Mouse (Mus musculus): ENCODE results near the gene Chit1. TPM values are rescaled to one million over a fixed set of nuclear protein-coding genes. Genes with fewer than 3 reads are reported as not detected.

Gene Chit1
- total RNA-seq, 2 experiments from 2014 or later, result 0.16 to 0.27 TPM

DNA sequence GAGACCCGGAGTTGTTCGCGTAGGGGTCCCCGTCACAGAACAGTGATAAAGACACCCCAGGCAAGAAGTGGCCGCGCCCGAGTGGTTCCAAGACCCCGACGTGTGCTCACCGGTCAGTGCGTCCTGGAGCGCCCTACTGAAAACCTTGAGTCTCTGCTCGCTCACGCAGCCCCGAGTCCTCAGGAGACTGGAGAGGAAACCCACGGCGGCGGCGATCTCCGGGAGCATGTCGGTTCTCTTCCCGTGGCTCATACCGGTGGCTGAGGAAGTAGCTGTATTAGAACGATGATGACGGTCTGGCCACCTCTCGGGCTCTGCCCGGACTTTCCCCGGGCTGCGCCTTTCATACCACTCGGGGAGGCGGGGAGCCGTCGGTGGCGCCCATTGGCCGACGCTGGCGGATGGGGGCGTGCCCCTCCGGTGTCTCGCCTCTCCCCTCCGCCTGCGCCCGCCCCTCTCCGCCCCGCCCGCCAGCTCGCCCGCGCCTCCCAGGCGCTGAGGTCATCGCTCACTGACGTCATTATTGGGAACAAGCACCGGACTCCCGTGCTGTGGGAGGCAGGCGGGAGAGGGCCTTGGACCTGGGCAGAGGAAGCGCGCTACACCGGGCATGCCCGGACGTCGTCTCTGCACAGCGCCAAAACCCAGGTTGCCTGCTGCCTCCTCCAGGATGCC, 32.1 kb upstream of the Chit1 start, which contains the start of gene Btg2:
Btg2 (minus strand) TSS at position 319 of the 675 bp plus-strand sequence.
- peak; percentile 96 to 98 for DNase-seq (ENCODE audit: low spot score in 2 of 2)

DNA sequence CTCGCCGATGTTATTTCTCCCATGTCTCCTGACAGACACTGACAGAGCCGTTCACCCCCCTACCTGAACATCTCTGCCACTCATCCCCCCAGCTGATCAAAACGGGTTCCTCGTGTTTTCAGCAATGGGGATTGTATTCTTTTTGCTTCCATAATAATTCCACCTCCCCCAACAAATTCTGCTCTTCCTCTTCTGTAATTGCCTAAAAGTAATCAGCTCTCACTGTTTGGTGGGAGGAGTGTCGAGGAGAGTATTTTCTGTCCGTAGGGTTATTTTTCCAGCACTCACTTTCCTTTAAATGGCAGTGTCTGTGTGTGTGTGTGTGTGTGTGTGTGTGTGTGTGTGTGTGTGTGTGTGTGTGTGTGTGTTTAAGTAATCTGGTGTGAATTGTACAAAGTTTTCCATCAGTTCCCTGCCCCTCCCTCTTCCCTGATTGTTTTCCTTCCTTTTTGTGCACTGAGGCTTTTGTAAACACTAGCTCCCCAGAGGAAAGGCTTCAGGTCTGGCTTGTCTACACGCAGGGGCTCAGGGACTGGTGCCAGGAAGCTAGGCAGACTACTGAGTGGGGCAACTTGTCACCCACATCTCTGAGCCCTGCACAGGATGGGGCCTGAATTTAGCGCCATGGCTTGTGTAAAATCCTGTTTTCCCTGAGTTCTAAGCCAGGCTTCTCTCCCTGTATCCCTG, 31.4 kb upstream of the Chit1 start:
- DNase-seq (ENCODE audit: low spot score in 2 of 2), result peak in 1 of 2 experiments; percentile 46

DNA sequence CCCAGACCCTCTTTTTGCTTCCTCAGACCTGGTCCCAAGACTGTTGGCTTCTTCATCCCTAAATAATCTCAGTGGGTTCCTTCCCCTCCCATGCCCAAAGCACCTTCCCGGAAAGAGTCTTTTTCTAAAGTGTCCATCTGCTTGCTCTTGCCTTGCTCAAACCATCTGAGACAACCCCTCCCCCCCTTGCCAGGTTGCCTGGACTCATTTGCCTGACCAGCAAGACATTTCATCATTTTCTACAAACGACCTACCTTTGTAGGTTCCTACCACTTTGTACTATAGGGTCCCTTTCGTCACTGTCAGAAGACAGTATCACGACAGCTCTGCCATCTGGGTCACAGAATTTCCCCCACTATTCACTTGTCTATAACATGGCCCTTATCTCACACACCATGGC, 30.6 kb upstream of the Chit1 start:
- no peak for DNase-seq (ENCODE audit: low spot score in 2 of 2)

DNA sequence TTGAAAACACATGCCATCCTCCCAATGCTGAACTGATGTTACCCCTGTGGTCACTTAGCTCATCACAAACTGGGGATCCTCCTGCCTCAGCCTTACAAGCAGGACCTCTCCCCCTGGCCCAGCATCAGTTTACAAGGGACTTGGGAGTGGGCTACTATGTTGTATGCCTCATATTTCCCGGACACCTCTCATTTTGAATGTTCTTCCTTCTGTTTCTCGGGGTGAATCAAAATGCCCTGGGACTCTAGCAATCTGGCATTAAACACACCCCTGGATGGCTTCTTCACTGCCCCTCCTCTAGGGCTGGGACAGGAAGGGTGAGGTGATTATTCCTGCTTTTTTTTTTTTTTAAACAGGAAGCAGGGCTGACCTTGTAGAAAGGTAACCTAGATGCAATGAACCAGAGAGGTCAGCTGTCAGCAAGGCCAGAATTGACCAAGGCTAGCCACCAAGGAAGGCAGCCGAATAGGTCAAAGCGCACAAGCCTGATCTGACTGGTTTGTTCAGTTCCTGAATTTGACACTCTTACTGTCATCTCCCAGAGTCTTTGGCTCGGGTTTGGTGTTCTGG, 30.1 kb upstream of the Chit1 start:
- no peak for DNase-seq (ENCODE audit: low spot score in 2 of 2)

DNA sequence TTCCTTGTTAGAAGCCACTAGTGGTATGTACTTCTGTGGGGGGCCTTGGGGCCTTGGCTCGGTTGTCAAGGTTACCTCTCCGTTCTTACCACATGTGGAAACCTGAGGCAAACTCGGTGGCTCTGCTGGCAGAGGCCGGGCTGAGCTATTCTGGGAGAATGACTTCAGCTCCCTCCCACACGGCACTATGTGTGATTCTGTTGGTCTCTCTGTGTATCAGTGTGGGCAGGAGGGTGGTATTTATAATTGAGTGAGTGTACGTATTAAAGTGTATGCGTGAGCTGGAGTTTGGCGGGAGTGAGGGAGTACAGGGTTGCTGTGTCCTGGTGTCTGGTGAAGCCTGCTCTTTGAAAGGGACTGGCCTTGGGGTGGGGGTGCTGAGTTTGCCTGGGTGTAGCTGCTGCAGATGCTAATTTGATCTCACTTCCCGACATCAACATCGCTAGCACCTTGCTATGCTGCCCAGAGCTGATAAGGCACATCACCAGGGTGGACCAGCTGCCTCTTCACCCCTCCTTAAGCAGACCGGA, 28.0 kb upstream of the Chit1 start:
- no peak for DNase-seq (ENCODE audit: low spot score in 2 of 2)

DNA sequence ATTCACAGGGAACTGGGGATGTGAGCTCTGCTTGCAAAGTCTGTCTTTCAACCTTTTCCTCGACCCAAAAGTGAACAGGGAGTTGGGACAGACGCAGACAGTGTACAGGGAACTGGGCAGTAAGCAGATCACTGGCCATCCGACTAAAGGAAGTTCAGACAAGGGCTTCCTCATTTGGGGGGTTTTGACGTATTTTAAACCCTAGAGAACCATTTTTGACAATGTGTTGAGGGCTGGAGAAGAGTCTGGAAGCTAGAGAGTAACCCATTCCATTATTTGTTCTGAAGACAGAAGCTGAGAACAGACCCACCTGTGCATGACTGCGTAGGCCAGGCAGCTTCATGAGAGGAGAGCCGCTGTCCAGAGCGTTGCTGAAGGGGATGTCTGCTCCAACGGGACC, 27.4 kb upstream of the Chit1 start:
- no peak for DNase-seq (ENCODE audit: low spot score in 2 of 2)

DNA sequence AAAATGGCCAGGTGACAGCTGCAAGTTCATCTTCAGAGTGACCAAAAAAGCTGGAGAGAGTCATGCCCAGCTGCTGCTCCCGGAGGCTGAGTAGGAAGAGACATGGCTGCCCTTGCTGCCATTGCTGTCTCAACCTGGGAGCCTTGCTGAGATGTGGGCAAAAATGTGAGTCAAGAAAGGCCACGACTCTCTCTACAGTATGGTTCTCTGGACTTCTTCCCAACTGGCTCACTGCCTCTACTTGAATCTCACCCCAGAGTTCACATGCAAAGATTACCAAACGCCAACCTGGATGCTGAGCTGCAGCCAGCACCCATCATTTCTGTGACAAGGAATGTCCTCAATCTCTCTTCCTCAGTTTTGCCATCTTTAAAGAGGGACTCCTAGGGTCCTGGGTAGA, 26.9 kb upstream of the Chit1 start:
- no peak for DNase-seq (ENCODE audit: low spot score in 2 of 2)

DNA sequence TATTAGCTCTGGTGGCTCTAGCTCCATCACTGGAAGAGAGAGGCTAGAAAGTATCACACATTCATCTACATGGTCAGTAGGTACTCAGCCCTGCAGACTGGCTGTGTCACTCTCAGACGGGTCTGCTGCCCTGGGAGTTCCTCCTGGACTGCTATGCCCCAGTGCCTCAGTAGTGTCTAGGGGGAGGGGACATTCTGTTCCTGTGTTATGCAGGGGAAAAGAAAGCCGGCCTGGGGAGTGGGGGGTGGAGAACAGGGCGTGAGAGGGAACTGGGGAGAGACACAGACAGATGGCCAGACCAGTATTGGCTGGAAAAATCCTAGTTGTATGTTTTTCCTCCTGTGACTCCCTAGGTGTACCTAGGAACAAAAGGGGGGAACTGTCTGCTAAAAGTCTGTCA, 25.0 kb upstream of the Chit1 start:
- DNase-seq (ENCODE audit: low spot score in 2 of 2), result no peak

DNA sequence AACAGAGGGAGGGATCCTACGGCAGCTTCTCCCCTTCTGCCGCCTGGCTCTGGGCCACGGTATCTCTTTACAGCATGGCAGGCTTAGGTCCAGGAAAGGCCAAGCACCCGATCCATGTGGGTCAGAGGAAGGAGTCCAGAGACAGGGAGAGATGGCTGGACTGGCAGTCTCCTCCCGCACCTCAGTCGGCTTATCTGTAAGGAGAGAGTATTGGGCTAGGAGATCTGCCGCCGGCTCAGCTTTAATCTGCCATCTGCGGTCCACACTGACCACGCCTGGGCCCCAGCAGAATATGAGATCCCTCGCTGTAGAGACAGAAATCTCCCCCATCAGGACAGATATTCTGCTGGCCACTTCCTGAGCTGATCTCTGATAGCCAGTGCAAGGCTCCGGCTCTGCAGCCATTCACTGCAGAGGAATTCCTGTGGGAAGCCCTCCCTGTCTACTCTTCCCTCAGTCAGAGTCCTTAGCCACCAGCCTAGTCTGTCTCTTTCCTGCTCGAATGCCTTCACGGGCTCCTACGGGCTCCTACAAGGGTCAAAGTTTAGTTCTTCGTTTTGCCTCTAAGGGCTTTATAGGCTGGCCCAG, 24.1 kb upstream of the Chit1 start:
- peak in 1 of 2 experiments; percentile 50 for DNase-seq (ENCODE audit: low spot score in 2 of 2)

DNA sequence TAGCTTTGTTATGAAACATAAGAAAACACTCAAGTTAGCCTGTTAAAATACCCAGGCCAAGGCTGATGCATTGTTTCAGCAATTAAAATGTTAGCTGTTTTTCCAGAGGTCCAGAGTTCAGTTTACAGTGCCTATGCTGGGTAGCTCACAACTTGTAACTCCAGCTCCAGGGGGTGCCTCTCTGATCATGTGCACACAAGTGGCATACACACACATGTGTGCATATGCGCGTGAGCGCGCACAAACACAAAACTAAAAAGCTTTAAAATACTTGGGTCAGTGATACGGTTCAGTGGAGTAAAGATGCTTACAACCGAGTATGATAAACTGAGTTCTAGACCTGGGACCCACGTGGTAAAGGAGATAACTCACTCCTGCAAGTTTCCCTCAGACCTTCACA, 22.0 kb upstream of the Chit1 start:
- no peak for DNase-seq (ENCODE audit: low spot score in 2 of 2)

DNA sequence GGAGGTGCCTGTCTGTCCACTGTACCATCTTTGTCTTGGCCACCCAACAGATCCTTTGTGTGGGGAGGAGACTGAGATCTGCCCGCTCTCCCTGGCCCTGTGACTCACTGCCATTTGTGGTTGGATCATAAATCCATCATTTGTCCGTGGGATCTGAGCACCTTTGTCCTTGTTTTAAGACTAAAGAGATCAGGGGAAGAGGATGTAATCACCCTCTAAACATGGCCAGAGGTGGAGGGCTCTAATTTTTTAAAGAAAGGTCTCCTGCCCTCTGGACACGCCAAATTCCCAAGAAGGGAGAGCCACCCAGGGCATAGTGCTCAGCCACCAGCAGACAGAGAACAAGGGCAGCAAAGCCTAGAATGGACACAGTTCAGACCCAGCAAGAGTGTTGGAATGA, 19.2 kb upstream of the Chit1 start:
- DNase-seq (ENCODE audit: low spot score in 2 of 2), result no peak

DNA sequence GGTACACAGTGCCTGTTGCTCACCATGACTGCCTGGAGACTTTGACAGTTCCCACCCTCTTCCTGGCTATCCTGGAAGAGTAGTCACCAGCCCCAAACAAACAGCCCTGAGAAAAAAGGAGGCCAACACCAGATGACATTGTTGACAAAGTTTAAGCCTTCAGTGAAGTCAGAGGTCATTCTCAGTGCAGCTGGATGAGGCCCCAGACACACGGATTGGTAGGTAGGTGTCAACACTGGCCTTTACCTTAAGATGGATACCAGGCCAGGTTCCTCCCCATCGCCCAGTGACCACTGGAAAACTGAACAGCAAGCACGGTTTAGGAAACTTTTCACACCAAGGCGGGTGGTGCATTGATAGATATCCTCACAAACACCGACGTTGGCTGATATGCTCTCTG, 18.7 kb upstream of the Chit1 start:
- no peak for DNase-seq (ENCODE audit: low spot score in 2 of 2)

DNA sequence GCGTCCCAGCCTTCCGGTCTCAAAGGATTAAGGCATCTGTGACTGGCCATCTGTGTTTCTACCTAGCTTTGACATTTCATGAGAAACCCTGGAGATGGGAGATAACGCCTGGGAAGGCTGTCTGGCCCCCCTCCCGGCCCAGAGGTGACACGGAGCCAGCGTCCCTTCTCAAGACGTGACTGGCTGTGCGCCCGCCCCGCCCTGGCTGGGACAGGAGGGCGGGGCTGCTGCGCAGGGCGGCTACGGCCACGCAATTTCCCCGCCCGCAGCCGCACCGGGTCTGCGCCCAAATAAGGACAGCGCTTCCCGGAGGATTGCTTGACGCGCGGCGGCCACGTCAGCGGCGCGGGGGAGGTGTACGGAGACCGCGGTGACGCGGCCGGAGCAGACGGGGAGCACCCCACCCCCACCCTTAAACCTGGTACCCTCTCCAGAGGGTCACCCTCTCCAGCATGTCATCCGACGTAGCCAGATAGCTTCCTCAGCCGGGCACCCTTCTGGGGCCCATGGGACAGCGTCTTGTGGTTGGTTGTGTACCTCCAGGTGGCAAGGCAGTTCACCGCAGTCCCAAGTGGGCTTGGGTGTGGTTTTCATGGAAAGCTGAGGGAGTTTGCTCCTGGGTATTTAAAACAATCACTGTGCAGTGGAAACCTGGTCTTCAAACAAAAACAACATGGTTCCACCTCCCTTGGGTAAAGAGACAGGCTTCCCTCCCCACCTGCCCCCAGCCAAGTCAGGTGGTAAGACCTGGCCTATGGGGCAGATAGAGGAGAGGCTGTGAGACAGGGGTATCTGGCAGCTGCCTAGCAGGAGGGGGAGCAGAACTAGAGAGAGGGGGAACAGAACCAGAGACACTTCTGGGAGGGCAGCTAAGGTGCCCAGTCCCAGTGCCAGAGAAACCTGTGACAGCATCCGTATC, 17.9 kb upstream of the Chit1 start:
- peak; percentile 87 to 93 for DNase-seq (ENCODE audit: low spot score in 2 of 2)

DNA sequence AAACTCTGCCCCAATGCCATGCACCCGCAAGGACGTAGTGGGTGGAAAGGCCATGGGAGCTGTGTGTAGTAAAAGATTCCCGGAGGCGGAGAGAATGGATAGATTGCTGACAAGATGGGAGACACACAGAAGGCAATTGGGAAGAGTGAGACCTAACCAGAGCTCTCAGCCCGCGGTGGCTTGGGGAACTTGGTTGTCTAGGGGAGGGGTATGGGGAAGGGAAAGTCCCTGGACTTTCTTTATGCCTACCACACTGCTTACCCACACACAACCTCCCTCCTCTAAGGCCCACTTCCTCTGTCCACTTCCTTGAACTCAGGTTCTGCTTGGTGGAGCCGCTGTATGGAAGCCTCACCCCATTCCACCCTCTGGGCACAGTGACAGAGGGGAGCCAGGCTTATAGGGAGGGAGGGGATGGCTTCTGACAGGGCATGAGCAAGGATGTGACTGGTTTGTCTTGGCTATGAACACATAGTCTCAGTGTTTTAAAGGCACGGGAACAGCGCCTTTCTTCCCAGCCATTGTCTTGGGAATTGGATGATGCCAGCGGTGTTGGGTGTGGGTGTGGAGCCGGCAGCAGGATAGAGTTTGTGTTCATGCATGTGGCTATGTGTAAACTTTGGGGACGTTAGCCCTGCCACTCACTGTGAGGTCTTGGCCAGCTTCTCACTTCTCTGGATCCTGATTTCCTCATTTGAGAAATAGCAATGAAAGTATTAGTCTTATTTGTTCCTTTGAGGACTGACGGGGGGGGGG, 17.1 kb upstream of the Chit1 start:
- DNase-seq (ENCODE audit: low spot score in 2 of 2), result no peak

DNA sequence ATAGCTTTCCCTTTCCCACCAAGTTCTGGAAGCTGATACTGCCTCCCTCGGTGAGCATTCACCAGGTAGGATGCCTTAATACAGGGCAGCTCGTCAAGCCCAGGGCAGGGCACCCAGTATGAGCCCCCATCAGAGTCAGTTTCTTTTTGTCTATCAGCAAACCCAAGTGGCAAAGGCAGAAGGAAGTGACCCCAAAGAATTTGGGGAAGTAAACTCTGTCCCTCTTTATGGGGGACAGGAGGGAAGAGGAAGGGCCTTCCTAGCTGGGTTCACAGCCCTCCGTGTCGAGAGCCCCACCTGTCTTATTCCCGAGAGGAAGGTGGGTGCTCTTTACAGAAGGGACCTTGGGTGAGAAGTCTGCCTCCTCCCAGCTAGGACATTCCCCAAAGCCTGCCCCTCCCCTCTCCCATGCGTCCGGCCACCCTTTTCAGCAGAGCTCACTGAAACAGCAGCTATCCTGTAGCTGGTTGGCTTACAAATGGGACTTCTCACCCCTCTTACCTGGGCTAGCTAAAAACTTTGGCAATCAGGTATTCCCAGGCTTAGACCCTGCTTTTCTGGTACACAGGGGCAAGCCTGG, 15.9 kb upstream of the Chit1 start:
- no peak for DNase-seq (ENCODE audit: low spot score in 2 of 2)

DNA sequence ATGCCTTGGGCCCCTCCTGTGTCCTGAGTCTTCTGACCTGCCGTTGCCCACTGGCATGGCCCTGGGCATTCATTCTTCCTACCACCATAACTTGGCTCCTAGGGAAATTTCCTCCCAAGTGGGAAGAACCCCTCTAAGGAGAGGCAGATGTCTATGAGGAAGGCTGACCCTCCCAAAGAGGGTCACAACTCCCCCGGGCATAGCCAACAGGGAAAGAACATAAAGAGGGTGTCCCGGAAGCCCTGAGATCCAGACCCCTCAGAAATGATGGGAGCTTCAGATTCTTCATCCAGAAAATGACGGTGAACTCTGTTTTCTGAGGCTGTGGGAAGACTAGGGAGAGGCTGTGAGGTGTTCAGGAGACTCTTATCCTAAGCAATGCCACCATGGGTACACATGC, 15.3 kb upstream of the Chit1 start:
- no peak for DNase-seq (ENCODE audit: low spot score in 2 of 2)

DNA sequence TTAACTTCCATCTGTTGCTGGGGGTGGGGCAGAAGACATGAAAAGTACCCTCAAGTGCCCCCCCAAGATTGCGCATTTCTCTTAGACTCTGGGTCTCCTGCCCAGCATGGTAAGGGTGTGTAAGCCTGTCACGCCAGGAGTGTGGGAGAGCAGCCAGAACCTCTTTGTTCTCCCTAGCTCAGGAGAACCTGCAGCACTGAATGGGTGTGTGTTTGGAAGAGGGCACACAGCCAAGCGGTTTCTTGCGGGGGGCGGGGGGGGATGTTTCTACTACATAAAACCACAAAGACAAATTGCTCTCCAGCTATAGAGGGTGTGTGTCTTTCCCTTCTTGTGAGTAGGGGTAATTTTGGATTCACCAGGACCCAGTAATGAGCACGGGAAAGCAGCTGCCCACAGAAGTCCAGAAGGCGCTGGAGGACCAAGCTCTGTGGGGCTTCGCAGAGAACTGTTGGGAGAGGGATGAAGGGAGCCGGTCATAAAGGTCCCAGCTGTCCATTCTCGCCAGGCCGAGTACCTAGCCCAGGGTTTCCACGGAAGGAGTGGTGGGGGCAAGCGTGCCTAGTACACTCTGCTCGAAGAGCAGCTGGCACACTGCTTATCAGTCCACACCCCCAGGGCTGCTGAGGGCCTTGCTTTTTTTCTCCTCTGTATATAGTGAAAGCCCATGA, 14.6 kb upstream of the Chit1 start:
- DNase-seq (ENCODE audit: low spot score in 2 of 2), result no peak

DNA sequence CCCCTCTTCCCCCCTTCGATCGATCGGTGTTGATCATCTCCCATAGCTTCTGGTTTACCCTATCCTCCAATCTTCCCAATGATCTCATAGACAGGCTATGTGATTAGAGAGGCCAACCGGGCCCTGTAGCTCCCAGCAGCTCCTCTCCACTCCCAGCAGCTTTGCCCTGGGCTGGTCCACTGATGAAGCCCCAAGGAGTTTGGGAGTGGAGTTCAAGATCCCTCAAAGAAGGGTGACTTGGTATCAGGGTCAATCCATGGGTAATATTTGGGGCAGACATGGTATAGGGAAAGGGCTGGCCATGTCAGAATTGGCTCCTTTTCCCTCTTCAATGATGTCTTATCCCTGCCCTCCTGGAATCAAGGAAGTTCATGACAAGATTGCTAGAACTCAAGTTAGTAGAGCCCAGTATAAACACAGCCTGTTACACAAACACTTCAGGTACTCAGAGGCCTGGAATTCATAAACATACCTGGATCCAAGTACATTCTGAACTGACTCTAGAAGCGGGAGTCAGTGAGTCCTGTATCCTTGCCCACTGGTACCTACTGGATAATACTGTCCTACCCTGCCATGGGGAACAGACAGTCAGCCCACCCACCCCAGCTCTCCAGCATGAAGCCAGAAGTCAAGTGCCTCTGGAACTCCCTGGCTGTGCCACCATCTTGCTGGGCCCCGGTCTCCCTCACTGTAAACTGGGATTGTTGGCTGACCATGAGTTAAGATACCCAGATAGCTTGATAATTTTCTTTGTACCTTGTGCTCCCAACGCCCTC, 13.8 kb upstream of the Chit1 start:
- DNase-seq (ENCODE audit: low spot score in 2 of 2), result no peak
